22 mouse cellular contexts compared by ENCODE assay signal in genomic region chr3:122411590-122411989, GRCm38 (mm10).
A peak's percentile ranks its signal among the peaks of the same experiment; 100 is the strongest.
DNase-seq lines count a peak whose midpoint lies in the region; ATAC-seq and TF ChIP-seq lines count a peak whose summit lies in the region.
"Had no signal": no experiment of that assay in that cellular context is flagged by ENCODE, and none has a peak within 500 bp of the region (broad histone marks: within the 10 kb centered on the region; RNA-seq: fewer than 3 reads in every experiment).

No protein-coding gene starts in this region.

- peak; percentile 77 for ATAC-seq in intestine, embryonic 16.5 days
- ATAC-seq: activated CD4-positive, CD25-positive, alpha-beta regulatory T cell, adult 4 months; CD4-positive, CD25-positive, alpha-beta regulatory T cell, adult 4 months; forebrain, embryonic 14.5 days; forebrain, postnatal 0 days had no signal

- no peak for TF ChIP-seq POLR2A in small intestine, adult 2 months (IDR thresholded peaks at IDR 0.05; ENCODE audit: low read depth, low read length)

- H3K36me3 ChIP-seq in intestine, embryonic 16.5 days (ENCODE audit: control insufficient read depth, insufficient read depth, low read length): no peaks in the 10 kb centered on the region
- no peaks in the 10 kb centered on the region for H3K36me3 ChIP-seq in small intestine, adult 2 months (ENCODE audit: control insufficient read depth, insufficient read depth, low read length)
- H3K36me3 ChIP-seq: forebrain, embryonic 10.5 days; hindbrain, embryonic 12.5 days; hindbrain, embryonic 15.5 days had no signal

- H3K9me3 ChIP-seq in intestine, embryonic 16.5 days (ENCODE audit: control insufficient read depth, low read length): no peaks in the 10 kb centered on the region
- H3K9me3 ChIP-seq: forebrain, embryonic 10.5 days; hindbrain, embryonic 12.5 days; hindbrain, embryonic 15.5 days had no signal

- no peak overlapping the region for H3K4me2 ChIP-seq in intestine, embryonic 16.5 days (ENCODE audit: low read depth, low read length)
- H3K4me2 ChIP-seq: heart, embryonic 11.5 days; hindbrain, embryonic 12.5 days; hindbrain, embryonic 15.5 days had no signal

- peak; percentile 12 to 17 for DNase-seq in kidney, postnatal 36 days
- no peak for DNase-seq in kidney, adult 8-10 months
- DNase-seq in cerebellum, postnatal 25 days: no peak
- no peak for DNase-seq in MN1 (ENCODE audit: low spot score)
- DNase-seq: adrenal gland, adult 8-10 months; adrenal gland, postnatal 25 days; cerebellum, adult 11-12 months; cerebellum, adult 8-10 months; cerebellum, postnatal 10 days; forebrain, postnatal 0 days; gastrocnemius, adult 2 months; gastrocnemius, postnatal 14 days; heart, adult 11 months had no signal

- H3K4me1 ChIP-seq in intestine, embryonic 16.5 days (ENCODE audit: control insufficient read depth, insufficient read depth, low read length): 0 out of 2 replicates have a peak, but pooled peaks cover 9% of the 10 kb centered on the region
- H3K4me1 ChIP-seq in small intestine, adult 2 months (ENCODE audit: control insufficient read depth, insufficient read depth, insufficient read length, low read length): peaks cover 16% of the 10 kb centered on the region

- 63% methylated on average over 2 of the region's 2 CpGs for WGBS in intestine, embryonic 16.5 days
- 34% methylated on average over 2 of the region's 2 CpGs for WGBS in small intestine, adult 2 months

- no peak for TF ChIP-seq CTCF in small intestine, adult 2 months (IDR thresholded peaks at IDR 0.05; ENCODE audit: extremely low read depth, insufficient read length, insufficient replicate concordance, low read depth, low read length)

- no peak overlapping the region for H3K27ac ChIP-seq in intestine, embryonic 16.5 days (ENCODE audit: low read length)
- H3K27ac ChIP-seq in small intestine, adult 2 months (ENCODE audit: insufficient read depth, low read depth, low read length): peak overlapping the region; percentile 52; the same call in 1 of the 2 replicates
- H3K27ac ChIP-seq: forebrain, embryonic 10.5 days; gastrocnemius, adult 2 months; hindbrain, embryonic 12.5 days; hindbrain, embryonic 15.5 days had no signal

- no peak overlapping the region for H3K4me3 ChIP-seq in intestine, embryonic 16.5 days (ENCODE audit: low read length)
- H3K4me3 ChIP-seq in small intestine, adult 2 months (ENCODE audit: low read depth, low read length): no peak overlapping the region
- H3K4me3 ChIP-seq: forebrain, embryonic 10.5 days; gastrocnemius, adult 2 months; hindbrain, embryonic 12.5 days; hindbrain, embryonic 15.5 days had no signal

- no peak overlapping the region for H3K9ac ChIP-seq in intestine, embryonic 16.5 days (ENCODE audit: low read depth, low read length)
- H3K9ac ChIP-seq: forebrain, postnatal 0 days; hindbrain, embryonic 12.5 days; hindbrain, embryonic 15.5 days had no signal

- no peaks in the 10 kb centered on the region; the same call in 1 of the 2 replicates for H3K27me3 ChIP-seq in intestine, embryonic 16.5 days (replicated peaks; ENCODE audit: control insufficient read depth, insufficient read depth, low read length)
- no peaks in the 10 kb centered on the region for H3K27me3 ChIP-seq in small intestine, adult 2 months (ENCODE audit: control insufficient read depth, insufficient read depth, low read length)
- H3K27me3 ChIP-seq: hindbrain, embryonic 12.5 days; hindbrain, embryonic 15.5 days had no signal

Comparison
In these comparisons a context has a peak if more than half of its experiments do, and no peak if none do; other contexts are left out.
1. DNase-seq: peak in kidney, postnatal 36 days (2 of 2); none in kidney, adult 8-10 months (0 of 2), cerebellum, postnatal 25 days (0 of 2) and MN1 (single experiment).